Mouse (Mus musculus) MEL-GATA-1-ER (cell line): ENCODE measurements around the gene C87436.
"Not testable (repeated sequence)": the region's sequence is repeated elsewhere in the genome, so short reads cannot be mapped to it uniquely, and the experiment has no call there.

Source experiments
- DNase-seq: peaks from one replicate; pipeline ENCODE4 v3.0.0-alpha.2; 2012; ENCODE audit warnings: low read depth; ENCODE audit errors: extremely low read depth

Gene C87436

GRCm38 (mm10) chr6:86481871-86482270, 43.7 kb downstream of the C87436 start:
- no peak for DNase-seq

DNA sequence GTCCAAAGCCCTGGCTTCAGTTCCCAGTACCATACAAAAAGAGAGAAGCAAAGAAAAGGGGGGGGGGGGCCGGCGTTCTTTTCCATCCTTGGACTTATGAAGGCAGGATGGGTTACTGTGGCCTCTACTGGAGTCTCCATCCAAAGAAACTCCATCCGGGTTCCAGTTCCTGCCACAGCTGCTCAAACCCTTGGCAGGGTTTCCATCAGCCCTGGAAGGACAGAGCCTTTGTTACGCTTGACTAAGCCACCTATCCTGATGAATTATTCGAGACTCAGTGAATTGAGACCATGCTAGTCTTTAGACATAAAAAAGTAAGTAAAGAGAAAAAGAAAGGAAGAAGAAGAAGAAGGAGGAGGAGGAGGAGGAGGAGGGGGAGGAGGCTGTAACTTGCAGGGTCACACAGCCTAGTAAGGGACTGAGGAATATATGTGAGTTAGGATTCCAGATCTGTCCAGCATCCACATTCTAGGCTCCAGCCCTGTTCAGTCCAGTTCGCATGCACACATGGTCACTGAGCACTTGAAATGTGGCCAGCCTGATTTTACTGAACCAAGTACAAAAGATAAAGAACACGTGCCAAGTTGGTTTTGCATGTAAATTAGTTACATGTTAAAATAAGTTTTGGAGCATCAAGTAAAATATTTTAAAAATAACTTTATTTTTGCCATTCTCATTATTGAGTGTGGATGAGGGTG, 47.9 kb downstream of the C87436 start:
- no peak for DNase-seq

GRCm38 (mm10) chr6:86487358-86488148, 49.4 kb downstream of the C87436 start:
- peak; percentile 86 for DNase-seq

- DNase-seq = no peak
Observed at GRCm38 (mm10) chr6:86488149-86488485, 49.9 kb downstream of the C87436 start.

DNA sequence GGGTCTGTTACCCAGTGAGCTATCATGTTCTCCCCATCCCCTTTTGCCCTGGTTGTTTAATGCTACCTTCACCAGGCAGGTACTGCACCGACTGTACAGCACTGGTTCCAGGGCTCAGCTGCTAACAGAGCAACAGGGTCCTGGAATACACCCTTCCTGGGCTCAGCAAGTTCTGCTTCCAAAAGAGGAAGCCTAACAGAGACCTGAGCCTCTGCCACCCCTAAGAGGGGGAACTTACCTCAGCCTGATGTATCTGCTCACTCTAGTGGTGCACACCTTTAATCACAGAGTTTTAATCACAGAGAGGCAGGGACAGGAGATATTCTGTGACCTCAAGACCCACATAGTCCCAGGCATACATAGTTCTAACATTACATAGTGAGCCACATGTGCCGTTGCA, 51.8 kb downstream of the C87436 start:
- no peak for DNase-seq

DNA sequence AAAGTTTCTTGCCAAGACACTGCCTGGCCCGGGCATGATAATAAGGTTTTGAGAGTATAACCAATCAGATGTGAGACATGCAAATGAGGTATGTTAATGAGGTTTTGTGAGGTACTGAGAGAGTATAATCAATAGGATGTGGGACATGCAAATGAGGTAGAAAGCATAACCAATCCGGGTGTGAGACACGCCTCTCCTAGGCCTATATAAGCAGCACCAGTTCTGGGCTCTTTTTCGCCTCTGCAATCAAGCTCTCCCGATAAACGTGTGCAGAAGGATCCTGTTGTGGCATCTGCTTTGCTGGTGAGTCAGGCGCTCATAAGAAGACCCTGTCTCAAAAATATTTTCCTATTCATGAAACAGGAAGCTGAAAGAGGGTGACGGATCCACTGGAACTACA, 52.2 kb downstream of the C87436 start:
- DNase-seq = not testable (repeated sequence)

GRCm38 (mm10) chr6:86493469-86494263, 55.5 kb downstream of the C87436 start:
- DNase-seq = peak; percentile 88

DNA sequence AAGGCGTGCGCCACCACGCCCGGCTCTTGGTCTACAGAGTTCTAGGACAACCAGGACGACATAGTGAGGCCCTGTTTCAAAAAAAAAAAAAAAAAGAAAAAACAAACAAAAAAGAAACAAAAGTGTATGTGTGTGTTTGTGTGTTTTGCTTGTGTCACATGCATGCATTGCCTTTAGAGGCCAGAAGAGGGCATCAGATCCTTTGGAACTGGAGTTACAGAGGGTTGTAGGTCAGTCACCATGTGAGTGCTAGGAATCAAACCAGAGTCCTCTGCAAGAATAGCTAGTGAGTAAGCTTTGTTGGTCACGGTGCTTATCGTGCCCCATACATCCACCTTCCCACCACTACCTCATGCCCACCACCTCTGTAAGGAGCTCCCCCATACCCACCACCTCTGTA, 56.6 kb downstream of the C87436 start:
- no peak for DNase-seq

DNA sequence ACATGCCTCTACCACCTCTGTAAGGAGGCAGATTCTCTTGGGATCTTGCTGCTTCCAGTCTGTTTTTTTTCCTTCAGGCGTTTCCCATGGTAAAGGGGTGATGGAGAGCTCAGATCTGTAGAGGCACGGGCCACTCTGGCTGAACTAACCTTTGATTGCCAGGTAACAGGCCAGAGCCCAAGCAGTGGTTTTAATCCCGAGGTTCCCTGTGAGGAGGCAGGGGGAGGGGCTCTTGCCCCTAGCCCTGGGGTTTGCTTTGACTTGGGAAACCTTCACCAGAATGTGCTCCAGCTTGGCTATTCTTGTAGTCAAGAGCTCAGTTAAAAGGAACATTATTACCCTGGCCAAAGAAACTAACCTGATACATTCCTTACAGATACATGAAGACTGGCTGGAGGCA, 57.5 kb downstream of the C87436 start:
- DNase-seq = no peak

DNA sequence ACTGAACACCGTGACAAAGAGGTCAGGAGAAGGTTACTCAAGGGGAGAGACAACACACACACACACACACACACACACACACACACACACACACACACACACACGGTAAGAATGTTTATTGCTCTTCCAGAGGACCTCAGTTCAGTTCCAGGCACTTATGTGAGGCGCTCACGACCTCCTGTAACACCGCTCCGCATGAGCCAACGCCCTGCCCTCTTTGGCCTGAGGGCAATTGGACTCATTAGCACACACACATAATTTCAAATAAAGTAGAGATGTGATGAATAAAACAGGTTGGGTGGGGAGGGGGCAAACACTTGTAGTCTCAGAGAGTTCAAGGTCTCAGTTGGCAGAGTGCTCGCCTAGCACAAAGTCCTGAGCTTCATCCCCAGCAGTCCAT, 58.0 kb downstream of the C87436 start:
- DNase-seq = no peak

- no peak for DNase-seq
Observed at GRCm38 (mm10) chr6:86496585-86496984, 58.4 kb downstream of the C87436 start.

GRCm38 (mm10) chr6:86497071-86497815, 59.1 kb downstream of the C87436 start:
- no peak for DNase-seq

GRCm38 (mm10) chr6:86497942-86498732, 60.0 kb downstream of the C87436 start:
- no peak for DNase-seq

DNA sequence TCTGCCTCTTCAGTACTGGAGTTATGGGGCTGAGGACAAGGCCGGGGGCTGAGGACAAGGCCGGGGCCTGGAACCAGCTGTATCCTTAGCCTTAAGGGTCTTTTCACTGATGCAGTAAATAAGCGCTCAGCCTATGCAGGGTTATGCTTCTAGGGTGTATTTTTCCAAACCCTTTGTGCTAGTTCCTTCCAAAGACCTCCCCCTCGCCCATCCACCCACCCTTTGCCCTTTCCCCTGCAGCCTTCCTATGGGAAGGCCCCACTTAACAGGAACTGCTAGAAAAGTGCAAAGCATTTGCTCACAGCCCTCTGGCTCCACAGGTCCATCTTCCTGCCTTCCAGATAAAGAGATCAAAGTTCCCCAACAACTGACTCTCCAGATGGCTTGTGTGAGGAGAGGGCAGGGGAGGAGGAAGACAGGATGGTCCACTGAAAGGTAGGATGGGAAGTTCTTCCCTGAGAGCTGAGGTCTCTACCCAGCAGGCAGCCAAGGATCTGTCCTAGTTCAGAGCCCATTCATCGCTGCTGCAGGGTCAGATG, 61.5 kb downstream of the C87436 start:
- no peak for DNase-seq

- no peak for DNase-seq
Observed at GRCm38 (mm10) chr6:86503513-86503912, 65.3 kb downstream of the C87436 start.

- DNase-seq = no peak
Observed at GRCm38 (mm10) chr6:86505671-86506070, 67.5 kb downstream of the C87436 start.

- DNase-seq = no peak
Observed at GRCm38 (mm10) chr6:86506309-86506708, 68.1 kb downstream of the C87436 start.

GRCm38 (mm10) chr6:86507116-86507515, 68.9 kb downstream of the C87436 start:
- no peak for DNase-seq

DNA sequence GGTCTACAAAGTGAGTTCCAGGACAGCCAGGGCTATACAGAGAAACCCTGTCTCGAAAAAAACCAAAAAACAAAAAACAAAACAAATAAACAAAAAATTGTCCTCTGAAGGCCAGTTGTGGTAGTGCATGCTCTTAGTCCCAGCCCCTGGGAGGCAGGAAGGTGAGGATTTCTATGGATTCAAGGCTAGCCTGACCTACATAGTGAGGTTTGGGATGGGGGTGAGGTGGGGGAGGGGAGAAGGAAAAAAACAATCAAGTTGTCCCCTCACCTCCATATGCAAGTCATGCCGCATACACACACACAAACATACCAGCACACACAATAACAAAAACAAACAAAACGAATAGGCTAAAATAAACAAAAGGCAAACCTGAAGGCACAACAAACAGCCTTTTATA, 70.6 kb downstream of the C87436 start:
- DNase-seq = no peak

- DNase-seq = no peak
Observed at GRCm38 (mm10) chr6:86509194-86509865, 71.2 kb downstream of the C87436 start.
